Mouse (Mus musculus) adrenal gland, postnatal 36 days (tissue): ENCODE data around the gene Hoxb4. TPM values are rescaled to one million over a fixed set of nuclear protein-coding genes. Genes with fewer than 3 reads are reported as not detected.
A peak's percentile ranks its signal among the peaks of the same experiment; 100 is the strongest.

ENCODE experiments used
- DNase-seq, 2 experiments: peaks; one replicate each; pipeline ENCODE4 v3.0.0; 2021; ENCODE audit warnings: mixed read lengths in 1 of 2
- long read RNA-seq, 2 experiments: library from polyadenylated mRNA; stranded (forward); transcript quantifications; one replicate each; pipeline ENCODE4 v2.0.0; 2021; ENCODE audit warnings: borderline sequencing depth in 2 of 2
- total RNA-seq, 2 experiments: library from RNA; stranded (reverse); gene quantifications; 2 replicates each; pipeline ENCODE4 v1.2.3; 2021

The Hoxb4 gene
- 10 to 100 TPM; 15.6 to 20.9 TPM for total RNA-seq
- long read RNA-seq, experiment 1, partial matches to known transcripts: 2 of 18 reads
- long read RNA-seq, experiment 1, other reads (novel, unspliced or antisense): 13 of 18 reads
- long read RNA-seq, experiment 2, partial matches to known transcripts: 1 of 4 reads
- long read RNA-seq, experiment 2, other reads (novel, unspliced or antisense): 0 of 4 reads

DNA sequence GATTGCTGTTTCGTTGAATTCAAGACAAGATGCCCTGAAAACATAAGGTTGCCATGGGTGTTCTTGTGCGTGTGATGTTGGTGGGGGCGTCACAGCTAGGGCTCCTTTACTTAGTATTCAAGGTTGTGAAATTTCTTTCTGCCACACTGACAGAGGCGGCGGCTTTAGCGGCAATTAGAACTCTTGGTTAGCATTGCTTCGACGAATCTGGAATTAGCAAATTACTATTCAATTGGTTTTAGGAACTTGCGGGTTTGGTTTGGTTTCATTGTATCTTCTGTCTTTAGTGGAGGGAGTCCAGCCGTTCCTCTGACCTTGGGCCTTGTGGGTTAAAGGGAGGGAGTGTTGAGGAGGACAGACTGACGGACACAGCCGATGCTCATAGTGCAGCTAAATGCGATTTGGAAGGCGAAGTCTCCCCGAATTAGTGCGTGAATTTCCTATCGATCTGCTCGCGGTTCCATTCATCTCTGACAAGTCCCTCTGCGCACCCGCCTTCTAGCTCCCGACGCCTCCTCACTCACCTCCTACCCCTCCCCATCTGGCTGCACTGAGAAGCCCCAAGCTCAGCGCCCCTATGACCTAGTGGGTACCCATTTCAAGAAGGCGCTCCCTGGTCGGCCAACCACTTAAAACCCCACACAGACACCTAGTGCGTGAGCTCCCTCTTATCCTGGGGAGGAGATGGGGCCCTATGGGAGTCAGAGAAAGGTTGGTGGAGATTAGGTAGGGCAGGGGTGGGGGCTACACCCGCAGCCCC, at the start of gene Hoxb4:
Gene Hoxb4, plus strand, starts transcription at position 660 of the 760 bp plus-strand sequence.
- no peak for DNase-seq

DNA sequence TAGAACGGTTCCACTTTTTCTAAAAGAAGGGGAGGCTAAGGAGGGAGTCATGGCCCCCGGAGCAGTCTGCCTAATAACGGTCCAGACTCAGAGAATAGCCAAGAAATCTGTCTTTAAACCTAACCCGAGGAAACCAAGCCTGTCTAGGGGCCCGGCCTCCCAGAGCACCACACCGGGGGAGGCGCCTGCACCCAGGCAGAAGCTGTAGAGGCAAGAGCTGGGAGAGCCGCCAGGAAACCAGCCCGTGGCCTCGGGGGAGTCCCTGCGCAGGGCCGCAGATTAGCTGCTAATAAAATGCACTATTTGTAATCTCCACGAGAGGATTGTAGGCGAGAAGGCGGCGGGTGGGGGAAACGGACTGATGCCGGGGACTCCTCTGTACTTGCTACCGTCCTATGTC, 48.2 kb upstream of the Hoxb4 start:
- DNase-seq: peak; percentile 93 to 95

DNA sequence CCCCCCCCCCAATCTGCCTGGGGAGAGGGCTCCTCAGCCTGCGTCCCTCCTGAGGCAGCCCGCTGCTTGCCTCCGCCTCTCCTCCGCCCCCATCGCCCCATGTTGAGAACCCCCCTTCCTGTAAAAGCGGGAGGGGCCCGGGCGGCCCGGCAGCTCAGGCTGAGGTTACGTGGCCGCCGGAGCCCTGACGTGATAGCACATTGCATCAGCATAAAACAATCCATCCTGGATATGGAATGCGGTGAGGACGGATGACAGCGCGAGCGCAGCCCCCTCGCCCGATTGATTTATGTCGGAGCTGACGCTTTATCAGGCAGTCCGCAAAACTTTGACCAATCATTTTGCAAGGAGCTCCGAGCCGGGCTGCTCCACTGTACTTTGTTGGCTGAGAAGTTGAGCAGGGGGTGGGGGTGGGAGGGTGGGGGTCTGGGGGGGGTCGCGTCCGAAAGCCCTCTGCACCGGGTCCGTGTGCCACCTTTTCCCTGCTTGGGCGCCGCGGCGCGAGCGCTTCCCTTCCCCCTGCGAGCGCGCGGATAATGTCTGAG, 47.0 kb upstream of the Hoxb4 start, which contains the start of gene Hoxb9:
Gene Hoxb9, plus strand, starts transcription at position 462 of the 545 bp plus-strand sequence.
- DNase-seq: peak; percentile 94 to 96

DNA sequence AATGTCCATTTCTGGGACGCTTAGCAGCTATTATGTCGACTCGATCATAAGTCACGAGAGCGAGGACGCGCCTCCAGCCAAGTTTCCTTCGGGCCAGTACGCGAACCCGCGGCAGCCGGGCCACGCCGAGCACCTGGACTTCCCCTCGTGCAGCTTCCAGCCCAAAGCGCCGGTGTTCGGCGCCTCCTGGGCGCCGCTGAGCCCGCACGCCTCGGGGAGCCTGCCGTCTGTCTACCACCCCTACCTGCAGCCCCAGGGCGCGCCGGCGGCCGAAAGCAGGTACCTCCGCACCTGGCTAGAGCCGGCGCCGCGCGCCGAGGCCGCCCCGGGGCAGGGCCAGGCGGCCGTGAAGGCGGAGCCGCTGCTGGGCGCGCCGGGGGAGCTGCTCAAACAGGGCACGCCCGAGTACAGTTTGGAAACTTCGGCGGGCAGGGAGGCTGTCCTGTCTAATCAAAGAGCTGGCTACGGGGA, 46.5 kb upstream of the Hoxb4 start:
- peak; percentile 80 to 82 for DNase-seq

DNA sequence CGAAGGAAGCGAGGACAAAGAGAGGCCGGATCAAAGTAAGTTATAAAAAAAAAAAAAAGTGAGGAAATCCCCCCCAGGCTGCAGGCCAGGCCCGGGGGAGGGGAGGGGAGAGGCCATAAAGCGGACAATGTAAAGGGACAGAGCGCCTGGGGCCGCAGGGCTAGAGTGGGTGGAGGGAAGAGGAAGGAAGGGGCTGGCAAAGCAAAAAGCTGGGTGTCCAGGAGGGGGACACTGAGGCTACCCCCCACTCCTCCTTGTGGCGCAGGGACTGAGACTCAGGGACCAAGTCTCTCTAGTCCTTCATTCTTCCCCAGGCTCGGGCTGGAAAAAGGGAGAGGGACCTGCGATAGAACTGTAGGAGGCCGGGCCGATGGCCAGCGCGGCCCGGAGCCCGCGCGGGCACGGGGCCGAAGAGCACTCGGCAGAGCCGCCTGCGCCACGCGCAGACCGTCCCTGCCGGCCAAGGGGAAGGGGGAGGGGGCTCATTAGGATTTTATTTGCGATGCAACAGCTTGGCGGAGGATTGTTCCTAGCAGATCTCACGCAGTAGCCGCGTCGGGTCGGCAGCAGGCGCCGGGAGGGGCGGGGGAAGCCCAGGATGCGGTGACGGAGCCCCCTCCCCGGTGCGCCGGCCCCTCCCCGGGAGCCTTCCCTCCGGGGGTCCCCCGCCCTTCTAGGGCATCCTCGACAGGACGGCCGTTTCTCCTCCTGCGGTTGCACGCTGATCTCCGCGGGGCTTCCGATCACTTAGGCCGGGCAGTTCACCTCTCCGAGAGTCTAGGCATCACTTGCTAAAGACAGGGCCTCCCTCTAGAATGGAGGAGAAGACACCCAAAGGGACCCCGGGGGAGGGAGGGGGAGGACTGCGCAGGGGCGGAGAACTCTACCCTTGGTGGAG, 45.8 kb upstream of the Hoxb4 start:
- peak; percentile 60 to 72 for DNase-seq

DNA sequence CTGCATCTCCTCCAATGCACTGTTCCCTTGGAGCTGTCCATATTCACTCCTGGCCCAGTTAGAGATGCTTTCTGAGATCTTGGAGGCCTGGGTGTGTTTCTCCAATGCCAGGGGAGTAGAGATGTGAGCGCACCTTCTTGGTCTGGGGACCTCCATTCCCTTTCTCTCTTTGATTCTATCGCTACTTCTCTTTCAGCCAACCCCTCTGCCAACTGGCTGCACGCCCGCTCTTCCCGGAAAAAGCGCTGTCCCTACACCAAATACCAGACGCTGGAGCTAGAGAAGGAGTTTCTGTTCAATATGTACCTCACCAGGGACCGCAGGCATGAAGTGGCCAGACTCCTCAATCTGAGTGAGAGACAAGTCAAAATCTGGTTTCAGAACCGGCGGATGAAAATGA, 43.6 kb upstream of the Hoxb4 start:
- DNase-seq: peak; percentile 47 to 51

DNA sequence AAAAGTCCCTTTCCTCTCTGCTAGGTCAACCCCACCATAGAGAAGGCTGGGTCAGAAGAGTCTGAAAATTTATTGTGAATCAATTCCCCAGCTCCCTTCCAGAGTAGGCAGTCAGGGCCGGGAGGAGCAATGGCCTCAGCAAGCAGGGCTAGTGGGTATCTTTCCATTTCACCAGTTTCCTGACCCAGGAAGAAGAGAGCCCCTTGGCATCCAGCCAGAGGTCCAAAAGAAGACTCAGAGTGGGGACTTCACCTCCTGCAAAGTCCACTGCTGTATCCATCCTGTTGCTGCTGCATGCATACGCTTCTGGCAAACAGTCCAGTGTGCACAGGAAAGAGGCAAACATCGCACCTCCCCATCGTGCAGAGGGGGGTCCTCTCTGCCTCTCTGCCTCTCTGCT, 42.2 kb upstream of the Hoxb4 start:
- DNase-seq: peak; percentile 68 to 69

DNA sequence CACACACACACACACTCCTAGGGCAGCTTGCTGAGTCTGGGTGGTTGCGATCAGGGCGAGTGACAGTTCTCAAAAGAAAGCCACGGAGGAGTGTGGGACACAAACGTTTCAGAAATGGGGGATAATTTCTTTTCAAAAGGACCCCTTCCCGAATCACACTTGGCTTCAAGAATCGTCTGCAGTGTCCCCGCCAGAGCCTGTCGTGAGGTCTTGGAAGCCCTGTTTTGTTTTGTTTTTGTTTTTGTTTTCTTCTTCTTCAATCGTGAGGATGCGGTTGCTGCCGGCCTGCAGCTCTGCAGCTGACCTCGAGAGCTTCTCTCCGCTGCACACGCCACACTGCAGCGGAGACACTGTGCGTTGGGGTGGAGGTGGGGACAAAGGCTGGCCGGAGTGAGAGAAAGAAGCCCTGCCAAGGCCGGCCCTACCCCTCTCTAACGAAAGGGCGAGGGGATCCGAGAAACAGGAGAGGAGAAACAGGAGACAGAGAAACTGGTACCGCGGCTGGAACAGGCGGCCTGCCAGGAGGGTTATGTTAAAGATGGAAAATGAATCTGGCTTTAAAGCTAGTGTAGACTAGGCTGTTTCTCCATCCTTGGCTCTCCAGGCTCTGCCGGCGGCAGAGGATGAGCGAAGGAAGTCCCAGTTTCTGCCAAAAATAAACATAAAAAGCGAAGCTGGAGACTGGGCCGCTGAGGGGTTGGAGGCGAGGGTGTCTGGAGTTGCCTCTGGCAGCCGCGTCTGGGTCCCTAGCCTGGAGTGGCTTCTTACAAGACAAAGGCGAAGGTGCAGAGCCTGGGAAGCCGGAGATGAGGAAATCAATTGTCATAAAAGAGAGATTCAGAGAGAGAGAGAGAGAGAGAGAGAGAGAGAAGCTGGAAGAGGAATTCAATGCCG, 40.7 kb upstream of the Hoxb4 start:
- peak; percentile 67 to 73 for DNase-seq

DNA sequence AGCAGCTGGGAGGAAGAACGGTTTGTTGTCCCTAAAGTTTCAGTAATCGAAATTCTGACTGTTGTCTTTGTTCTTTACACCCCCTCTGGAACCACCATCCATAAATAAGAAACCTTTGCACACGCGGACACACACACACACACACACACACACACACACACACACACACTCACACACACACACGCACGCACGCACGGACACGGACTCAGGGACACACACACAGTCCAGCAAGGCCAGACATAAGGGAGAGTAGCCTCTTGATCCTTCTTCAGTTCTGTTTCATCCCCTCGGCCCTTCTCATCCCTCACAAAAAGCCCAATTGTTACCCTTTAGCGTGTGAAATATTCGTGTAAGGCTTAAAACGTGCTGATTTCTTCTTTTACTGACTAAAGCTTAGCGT, 39.7 kb upstream of the Hoxb4 start:
- peak; percentile 23 to 25 for DNase-seq

DNA sequence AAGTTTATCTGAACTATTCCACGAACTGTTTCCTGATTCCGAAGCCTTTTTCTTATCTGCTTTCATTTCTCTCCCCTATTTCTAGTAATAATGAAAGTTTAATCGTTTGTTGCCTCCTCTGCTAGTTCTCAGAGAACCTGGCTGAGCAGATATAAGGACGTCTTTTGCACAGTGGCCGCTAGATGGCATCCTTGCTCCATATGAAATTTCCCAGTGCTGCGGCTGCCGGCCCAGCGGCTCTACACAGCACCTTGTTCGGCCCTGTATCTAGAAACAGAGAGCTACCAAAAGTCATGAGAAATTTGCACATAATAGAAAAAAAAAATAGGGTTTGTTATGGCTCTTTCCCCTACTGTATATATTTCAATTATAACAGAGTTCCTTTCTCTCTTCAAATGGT, 39.3 kb upstream of the Hoxb4 start:
- DNase-seq: peak; percentile 91 to 92

DNA sequence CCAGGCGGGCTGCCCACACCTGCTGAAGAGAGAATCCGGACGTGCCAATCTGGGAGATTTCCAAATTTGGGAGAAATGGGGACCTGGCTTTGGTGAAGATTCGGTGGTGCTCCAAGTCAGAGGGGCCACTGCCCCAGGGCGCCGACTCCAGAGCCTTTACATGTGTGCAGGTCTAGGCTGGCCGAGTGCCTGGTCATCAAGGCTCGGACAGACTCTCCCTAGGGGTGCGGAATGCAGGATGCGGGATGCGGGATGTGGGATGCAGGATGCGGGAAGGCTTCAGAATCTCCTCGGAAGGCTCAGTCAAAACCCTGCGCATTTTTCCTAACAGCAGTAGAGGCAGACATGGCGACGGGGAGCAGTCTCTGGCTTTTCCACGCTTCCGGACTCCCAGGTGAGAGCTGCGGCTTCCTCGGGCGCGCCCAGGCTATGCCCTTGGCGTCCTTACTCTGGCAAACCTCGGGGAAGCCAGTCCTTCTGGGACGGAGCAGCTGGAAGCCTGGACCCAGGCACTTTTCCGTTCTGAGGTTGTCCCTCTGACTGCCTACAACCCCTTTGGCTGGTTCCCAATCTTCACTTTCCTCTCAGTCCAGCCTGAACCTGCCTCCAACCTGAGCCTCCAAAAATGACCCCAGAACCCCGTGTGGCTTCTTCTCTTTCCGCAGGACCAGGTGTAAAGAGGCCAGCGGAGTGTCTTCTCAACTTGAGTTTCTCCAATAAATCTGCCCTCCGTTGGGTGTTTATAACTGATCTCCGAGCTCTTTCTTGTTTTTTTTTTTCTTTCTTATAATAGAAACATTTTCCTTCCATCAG, 38.4 kb upstream of the Hoxb4 start:
- DNase-seq: peak; percentile 36 to 59

DNA sequence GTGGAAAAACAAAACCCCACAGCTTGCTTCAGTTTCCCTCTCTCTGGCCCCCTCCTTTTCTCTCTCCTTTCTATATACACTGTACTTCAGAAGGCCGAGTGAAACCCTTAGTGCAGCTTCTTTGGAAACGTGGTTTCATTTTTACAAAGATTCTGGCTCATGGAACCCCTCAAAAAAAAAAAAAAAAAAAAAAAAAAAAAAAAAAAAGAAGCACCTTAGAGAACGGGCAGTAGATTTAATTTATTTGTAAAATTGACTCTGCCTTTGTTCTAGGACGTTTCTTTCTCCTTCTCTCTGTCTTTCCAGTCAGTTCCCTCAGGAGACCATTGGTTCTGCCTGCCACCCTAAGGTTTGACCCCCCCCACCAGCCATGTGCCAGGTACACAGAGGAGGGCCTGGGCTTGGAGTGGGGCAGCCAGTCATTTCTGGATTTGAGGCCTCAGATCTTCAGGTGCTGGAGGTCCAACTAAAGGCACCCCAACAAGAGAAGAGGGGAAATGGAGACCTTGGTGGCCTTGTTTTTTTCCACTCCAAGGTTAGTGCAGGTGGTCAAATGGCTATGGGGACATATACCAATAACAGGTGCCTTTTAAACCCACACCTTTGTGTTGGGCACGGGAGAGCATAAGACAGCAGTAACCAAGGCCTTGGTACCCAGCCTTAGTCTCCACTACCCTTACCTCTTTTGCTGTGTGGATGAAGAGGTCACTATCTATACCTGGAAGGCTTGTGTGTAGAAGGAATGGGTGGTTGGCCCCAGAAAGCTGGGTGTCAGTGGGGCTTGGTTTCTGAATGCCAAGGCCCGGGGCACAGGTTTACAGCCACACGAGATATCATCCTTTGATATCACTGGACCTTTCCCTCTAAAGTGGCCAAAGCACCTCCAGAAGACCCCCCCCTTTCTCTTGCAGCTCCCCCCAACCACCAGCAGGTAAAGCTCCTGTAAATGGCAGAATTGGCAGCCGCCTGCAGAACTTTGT, 37.4 kb upstream of the Hoxb4 start:
- peak; percentile 46 to 55 for DNase-seq

DNA sequence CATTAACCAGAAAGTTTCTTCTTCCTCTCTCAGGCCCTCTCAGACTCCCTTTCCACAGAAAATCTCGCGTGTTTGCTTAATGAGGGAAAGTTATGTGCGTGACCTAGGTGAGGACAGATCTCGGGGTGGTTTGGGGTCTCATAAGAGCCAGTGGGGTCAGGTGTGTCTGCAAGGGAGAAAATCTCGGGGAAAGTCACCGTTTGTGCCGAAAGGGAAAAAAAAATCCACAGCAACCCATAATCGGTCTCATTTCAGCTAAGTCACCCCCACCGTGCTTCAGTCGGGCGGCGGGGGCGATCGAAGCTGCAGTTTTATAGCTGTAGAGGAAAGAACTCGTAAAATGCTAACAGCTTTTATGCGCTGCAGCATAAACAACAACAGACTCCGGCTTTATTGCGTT, 36.7 kb upstream of the Hoxb4 start:
- DNase-seq: peak in 1 of 2 experiments; percentile 46

DNA sequence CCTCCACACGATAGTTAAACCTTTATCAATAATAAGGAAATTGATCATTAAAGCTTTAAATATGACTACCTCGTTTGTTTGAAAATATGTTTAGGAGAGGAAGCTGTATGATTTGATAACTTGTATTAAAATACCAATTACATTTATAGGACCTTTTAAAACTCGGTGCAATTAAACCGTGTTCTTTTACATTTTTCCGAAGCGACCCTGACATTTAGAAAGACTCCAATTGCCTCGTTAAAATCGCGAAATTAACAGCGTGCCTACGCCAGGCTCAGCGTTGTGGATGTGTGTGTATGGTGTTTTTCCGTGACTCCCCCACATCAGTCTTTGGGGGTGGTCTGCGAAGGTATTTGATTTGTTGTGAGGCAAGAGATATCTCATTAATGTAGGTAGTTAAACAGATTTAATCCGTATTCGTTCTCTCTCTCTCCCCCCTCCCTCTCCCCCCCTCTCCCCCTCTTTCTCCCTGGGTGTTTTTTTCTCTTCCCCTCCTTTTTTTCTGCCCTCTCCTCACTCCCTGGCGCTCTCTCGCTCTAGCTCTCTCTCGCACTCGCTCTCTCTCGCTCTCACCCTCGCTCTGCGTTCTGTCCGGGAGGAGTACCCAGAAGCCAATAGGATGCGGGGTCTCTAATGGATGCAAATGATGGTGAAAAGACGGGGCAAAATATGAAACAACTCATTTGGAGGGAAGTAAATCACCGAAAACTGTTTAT, 36.1 kb upstream of the Hoxb4 start, which contains the start of gene Hoxb8:
Gene Hoxb8, plus strand, starts transcription at position 51 of the 716 bp plus-strand sequence.
- DNase-seq: peak in 1 of 2 experiments; percentile 51

DNA sequence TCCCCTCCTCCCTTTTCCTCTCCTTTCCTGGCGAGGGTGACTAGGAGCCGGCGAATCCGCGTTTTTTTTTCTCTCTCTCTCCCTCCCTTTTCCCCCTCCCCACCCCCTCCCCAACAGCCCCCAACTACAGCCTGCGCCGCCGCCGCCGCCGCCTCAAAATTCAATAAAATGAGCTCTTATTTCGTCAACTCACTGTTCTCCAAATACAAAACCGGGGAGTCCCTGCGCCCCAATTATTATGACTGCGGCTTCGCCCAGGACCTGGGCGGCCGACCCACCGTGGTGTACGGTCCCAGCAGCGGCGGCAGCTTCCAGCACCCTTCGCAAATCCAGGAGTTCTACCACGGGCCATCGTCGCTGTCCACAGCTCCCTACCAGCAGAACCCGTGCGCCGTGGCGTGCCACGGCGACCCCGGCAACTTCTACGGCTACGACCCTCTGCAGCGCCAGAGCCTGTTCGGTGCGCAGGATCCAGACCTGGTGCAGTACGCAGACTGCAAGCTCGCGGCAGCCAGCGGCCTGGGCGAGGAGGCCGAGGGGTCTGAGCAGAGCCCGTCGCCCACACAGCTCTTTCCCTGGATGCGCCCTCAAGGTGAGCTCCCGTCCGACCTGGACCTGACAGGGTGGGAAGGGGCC, 35.2 kb upstream of the Hoxb4 start:
- DNase-seq: peak in 1 of 2 experiments; percentile 47

DNA sequence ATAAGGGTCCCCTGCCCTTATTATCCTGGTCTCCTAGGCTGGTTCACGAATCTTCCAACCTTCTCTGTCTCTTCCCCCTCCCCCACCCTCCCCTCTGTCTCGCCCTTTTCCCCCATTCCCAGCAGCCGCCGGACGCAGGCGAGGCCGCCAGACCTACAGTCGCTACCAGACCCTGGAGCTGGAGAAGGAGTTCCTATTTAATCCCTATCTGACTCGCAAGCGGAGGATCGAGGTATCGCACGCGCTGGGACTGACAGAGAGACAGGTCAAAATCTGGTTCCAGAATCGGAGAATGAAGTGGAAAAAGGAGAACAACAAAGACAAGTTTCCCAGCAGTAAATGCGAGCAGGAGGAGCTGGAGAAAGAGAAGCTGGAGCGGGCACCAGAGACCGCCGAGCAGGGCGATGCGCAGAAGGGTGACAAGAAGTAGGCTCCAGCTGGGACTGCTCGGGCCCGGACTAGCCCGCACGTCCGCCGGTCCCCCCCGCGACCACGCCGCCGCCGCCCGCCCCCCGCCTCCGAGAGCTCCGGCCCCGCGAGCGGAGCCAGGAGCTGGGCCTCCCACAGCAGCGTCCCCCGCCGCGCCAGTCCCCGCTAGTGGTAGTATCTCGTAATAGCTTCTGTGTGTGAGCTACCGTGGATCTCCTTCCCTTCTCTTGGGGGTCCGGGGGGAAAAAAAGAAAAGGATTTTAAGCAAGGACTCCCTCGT, 33.9 kb upstream of the Hoxb4 start:
- DNase-seq: peak in 1 of 2 experiments; percentile 74
